Mouse (Mus musculus): ENCODE data around the gene St3gal4.
A peak's percentile ranks its signal among the peaks of the same experiment; 100 is the strongest.

The St3gal4 gene

GRCm38 (mm10) chr9:35044458-35044857 is 74.6 kb downstream of the St3gal4 start:
- DNase-seq: peak; percentile 84

- DNase-seq: no peak
Observed at GRCm38 (mm10) chr9:35043619-35044018, 75.4 kb downstream of the St3gal4 start.

GRCm38 (mm10) chr9:35041493-35041892 is 77.6 kb downstream of the St3gal4 start:
- DNase-seq: no peak

GRCm38 (mm10) chr9:35039846-35040245 is 79.2 kb downstream of the St3gal4 start:
- DNase-seq: no peak

- DNase-seq: no peak
Observed at GRCm38 (mm10) chr9:35038922-35039586, 80.0 kb downstream of the St3gal4 start.

GRCm38 (mm10) chr9:35035074-35035473 is 84.0 kb downstream of the St3gal4 start:
- DNase-seq: no peak

- no peak for DNase-seq
Observed at GRCm38 (mm10) chr9:35032457-35032856, 86.6 kb downstream of the St3gal4 start.

GRCm38 (mm10) chr9:35030823-35031222 is 88.2 kb downstream of the St3gal4 start:
- no peak for DNase-seq

- no peak for DNase-seq
Observed at GRCm38 (mm10) chr9:35027382-35027997, 91.6 kb downstream of the St3gal4 start.

GRCm38 (mm10) chr9:35026897-35027311 is 92.2 kb downstream of the St3gal4 start:
- no peak for DNase-seq

GRCm38 (mm10) chr9:35026311-35026710 is 92.8 kb downstream of the St3gal4 start:
- no peak for DNase-seq

GRCm38 (mm10) chr9:35024591-35025496 is 94.2 kb downstream of the St3gal4 start:
- peak; percentile 55 for DNase-seq

GRCm38 (mm10) chr9:35021744-35022143 is 97.3 kb downstream of the St3gal4 start:
- DNase-seq: no peak

GRCm38 (mm10) chr9:35020015-35020653 is 98.9 kb downstream of the St3gal4 start:
- DNase-seq: no peak

GRCm38 (mm10) chr9:35019372-35019771 is 99.7 kb downstream of the St3gal4 start:
- DNase-seq: peak; percentile 78

GRCm38 (mm10) chr9:35018056-35018455 is 101.0 kb downstream of the St3gal4 start:
- DNase-seq: no peak

- DNase-seq: no peak
Observed at GRCm38 (mm10) chr9:35017563-35017962, 101.5 kb downstream of the St3gal4 start.

GRCm38 (mm10) chr9:35016762-35017161 is 102.3 kb downstream of the St3gal4 start:
- DNase-seq: peak; percentile 43

- DNase-seq: no peak
Observed at GRCm38 (mm10) chr9:35007697-35008341, 111.2 kb downstream of the St3gal4 start.

- DNase-seq: no peak
Observed at GRCm38 (mm10) chr9:35004113-35004512, 115.0 kb downstream of the St3gal4 start.

- DNase-seq: no peak
Observed at GRCm38 (mm10) chr9:34997880-34998865, 120.9 kb downstream of the St3gal4 start.

All from embryo, embryonic 11 days (tissue).